Mouse (Mus musculus) hindbrain, embryonic 13.5 days (tissue): Measurements from ENCODE around the gene Tnrc6c. TPM values are rescaled to one million over a fixed set of nuclear protein-coding genes. Genes with fewer than 3 reads are reported as not detected.
"Not testable (repeated sequence)": the region's sequence is repeated elsewhere in the genome, so short reads cannot be mapped to it uniquely, and the experiment has no call there.

Experiments
- ATAC-seq: fragments of 200-750 bp; cut with Nextera tagmentation; 2 replicates; pipeline ENCODE4 v1.8.0; 2017; ENCODE audit warnings: moderate TSS enrichment; ENCODE audit not compliant: low FRiP score
- H3K27ac ChIP-seq: fragments of 300-500 bp; sonication (generic); 2 replicates; pipeline ENCODE4 v1.5.1; 2015; ENCODE audit warnings: inconsistent platforms, mild to moderate bottlenecking, moderate library complexity
- H3K27me3 ChIP-seq: fragments of 300-500 bp; sonication (generic); 2 replicates; pipeline ENCODE4 v1.6.1; 2015; ENCODE audit warnings: mild to moderate bottlenecking, inconsistent platforms
- H3K36me3 ChIP-seq: fragments of 300-500 bp; sonication (generic); 2 replicates; pipeline ENCODE4 v1.6.1; 2015; ENCODE audit warnings: mild to moderate bottlenecking, inconsistent platforms
- H3K4me1 ChIP-seq: fragments of 300-500 bp; sonication (generic); replicated peaks from 2 replicates; pipeline ENCODE4 v1.6.1; 2015; ENCODE audit warnings: inconsistent platforms
- H3K4me2 ChIP-seq: fragments of 300-500 bp; sonication (generic); 2 replicates; pipeline ENCODE4 v1.6.1; 2015; ENCODE audit warnings: inconsistent platforms, mild to moderate bottlenecking, moderate library complexity
- H3K4me3 ChIP-seq: fragments of 300-500 bp; sonication (generic); 2 replicates; pipeline ENCODE4 v1.5.1; 2015; ENCODE audit warnings: mild to moderate bottlenecking, inconsistent platforms
- H3K9ac ChIP-seq: fragments of 300-500 bp; sonication (generic); 2 replicates; pipeline ENCODE4 v1.6.1; 2015; ENCODE audit warnings: mild to moderate bottlenecking, inconsistent platforms
- H3K9me3 ChIP-seq: fragments of 300-500 bp; sonication (generic); 2 replicates; pipeline ENCODE4 v1.6.1; 2016; ENCODE audit warnings: inconsistent platforms
- WGBS: fragments of 180-500 bp; shearing (Covaris S2); methylation state at CpG from one replicate; pipeline ENCODE4 v1.1.7; 2015; 5-methylcytosine and 5-hydroxymethylcytosine counted together
- polyA plus RNA-seq: library from polyadenylated mRNA; unstranded; fragments of >200 nt; fragmentation: Nextera tagmentation; extraction: Ambion mirVana; gene quantifications from 2 replicates; pipeline ENCODE4 v1.2.1, GENCODE M21; 2015

Gene Tnrc6c
- polyA plus RNA-seq, 1 experiment from 2014 or later = 24.9 TPM

- peaks cover 50% of the 10 kb centered on the region for H3K27me3 ChIP-seq
- 0 out of 2 replicates have a peak, but pooled peaks have one; percentile 10 for ATAC-seq
- no peaks in the 10 kb centered on the region for H3K9me3 ChIP-seq
- H3K36me3 ChIP-seq = no peaks in the 10 kb centered on the region
- H3K9ac ChIP-seq = peak overlapping the region; percentile 69; the same call in 1 of the 2 replicates
- peaks cover 53% of the 10 kb centered on the region for H3K4me1 ChIP-seq
- peak overlapping the region; percentile 73 for H3K27ac ChIP-seq
- peak overlapping the region; percentile 56 for H3K4me2 ChIP-seq
- no peak overlapping the region for H3K4me3 ChIP-seq
- 61% methylated on average over 12 of the region's 12 CpGs for WGBS
Observed at GRCm38 (mm10) chr11:117778851-117779433, 124.9 kb downstream of the Tnrc6c start.

DNA sequence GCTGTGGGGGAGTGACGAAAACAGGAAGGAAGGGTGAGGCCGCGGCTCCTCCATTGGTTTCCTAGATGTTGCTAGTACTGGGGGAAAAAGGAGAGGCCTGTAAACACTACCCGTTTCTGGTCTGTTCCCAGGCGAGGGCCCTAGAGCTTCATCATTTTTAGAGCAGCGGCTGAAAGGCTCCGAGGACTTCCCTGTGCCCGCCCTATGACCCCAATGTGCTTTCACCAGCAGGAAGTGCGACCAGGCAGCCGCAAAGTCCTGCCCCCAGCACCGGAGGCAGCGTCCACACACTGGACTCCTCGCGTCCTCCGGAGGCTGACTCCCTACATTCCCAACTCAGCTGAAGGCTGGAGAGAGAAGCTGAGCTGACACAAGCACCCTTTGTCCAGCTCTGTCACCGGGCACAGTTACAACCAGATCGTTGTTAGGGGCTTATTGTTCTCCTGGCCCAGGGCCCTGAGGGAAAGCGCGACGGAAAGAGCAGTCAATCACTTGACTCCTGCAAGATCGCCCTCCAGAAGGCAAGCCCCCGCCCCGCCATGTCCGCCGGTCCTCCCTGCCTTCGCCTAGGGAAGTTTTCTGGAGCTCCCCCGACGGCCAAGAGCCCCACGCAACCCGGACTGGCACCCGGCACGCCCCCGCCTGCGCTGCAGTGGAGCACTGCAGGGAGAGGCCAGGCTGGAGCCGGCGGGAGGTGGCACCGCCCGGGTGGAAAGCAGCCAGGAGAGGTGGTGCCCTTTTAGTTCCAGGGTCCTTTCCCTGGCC lies 125.5 kb downstream of the Tnrc6c start:
- WGBS = 5% methylated on average over 38 of the region's 38 CpGs

DNA sequence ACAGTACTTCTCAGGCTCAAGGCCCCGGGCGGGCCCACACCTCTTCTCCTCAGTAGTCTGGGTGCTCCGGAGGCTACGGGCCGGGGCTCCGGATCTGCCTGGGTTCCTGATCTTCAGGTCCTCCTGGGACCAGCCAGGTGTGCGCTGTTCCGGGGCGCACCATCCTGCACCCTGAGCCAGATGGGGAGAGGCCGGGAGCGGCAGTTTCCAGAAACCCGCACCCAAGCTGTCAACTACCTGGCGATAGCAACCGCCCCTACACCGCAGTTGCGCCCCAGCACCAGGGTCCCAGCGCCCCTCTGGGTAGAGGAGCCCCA lies 126.1 kb downstream of the Tnrc6c start:
- 1% methylated on average over 16 of the region's 17 CpGs for WGBS
- Histone ChIP-seq H3K9me3 (no peaks in the 10 kb centered on the region), H3K4me1 (peaks cover 53% of the 10 kb centered on the region), H3K36me3 (no peaks in the 10 kb centered on the region), H3K4me2 (peak overlapping the region; percentile 56), H3K27ac (peak overlapping the region; percentile 73), H3K27me3 (peaks cover 62% of the 10 kb centered on the region), H3K4me3 (peak overlapping the region; percentile 33), H3K9ac (peak overlapping the region; percentile 69)
- peak; percentile 50; the same call in 1 of the 2 replicates for ATAC-seq

More for the DNA sequence above, 125.5 kb downstream of the Tnrc6c start:
- peak overlapping the region; percentile 73 for H3K27ac ChIP-seq
- ATAC-seq = peak; percentile 38; the same call in 1 of the 2 replicates
- H3K4me3 ChIP-seq = peak overlapping the region; percentile 33
- peaks cover 57% of the 10 kb centered on the region for H3K27me3 ChIP-seq
- peaks cover 53% of the 10 kb centered on the region for H3K4me1 ChIP-seq
- peak overlapping the region; percentile 56 for H3K4me2 ChIP-seq
- peak overlapping the region; percentile 69 for H3K9ac ChIP-seq
- H3K36me3 ChIP-seq = no peaks in the 10 kb centered on the region
- H3K9me3 ChIP-seq = no peaks in the 10 kb centered on the region

- Histone ChIP-seq H3K4me2 (peak overlapping the region; percentile 56), H3K9ac (peak overlapping the region; percentile 69), H3K27me3 (peaks cover 66% of the 10 kb centered on the region), H3K4me3 (peak overlapping the region; percentile 33), H3K9me3 (no peaks in the 10 kb centered on the region), H3K27ac (peak overlapping the region; percentile 73; the same call in 1 of the 2 replicates), H3K4me1 (peaks cover 53% of the 10 kb centered on the region), H3K36me3 (no peaks in the 10 kb centered on the region)
- no peak for ATAC-seq
- 6% methylated on average over 19 of the region's 19 CpGs for WGBS
Observed at GRCm38 (mm10) chr11:117780582-117781111, 126.6 kb downstream of the Tnrc6c start.

DNA sequence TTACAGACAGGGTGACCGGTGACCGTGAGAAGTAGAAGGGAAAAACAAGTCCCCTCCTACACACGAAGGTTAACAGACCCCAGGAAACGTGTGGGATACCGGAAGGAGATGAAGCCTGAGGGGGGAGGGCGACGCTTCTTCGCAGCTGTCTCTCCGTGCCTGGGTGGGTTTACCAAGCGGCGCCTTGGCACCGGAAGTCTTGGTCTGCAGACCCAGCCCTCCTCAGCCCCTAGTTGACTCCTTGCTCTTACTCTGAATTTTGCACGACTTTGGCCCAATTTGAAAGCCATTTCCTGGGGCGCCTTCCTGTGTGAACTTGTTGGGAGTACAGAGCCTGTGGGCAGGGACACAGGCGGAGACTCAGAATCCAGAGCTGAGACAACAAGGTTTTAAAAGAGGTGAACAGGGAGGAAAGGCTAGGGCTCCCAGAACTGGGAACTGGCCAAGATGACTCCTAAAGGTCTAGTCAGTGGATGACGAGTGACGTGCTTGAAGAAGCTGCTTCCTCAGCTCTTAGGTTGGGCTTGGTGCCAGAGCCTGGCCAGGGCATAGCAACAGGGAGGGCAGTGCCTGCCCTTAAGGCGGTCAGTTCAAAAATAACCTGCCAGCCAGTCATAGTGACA lies 127.2 kb downstream of the Tnrc6c start:
- ATAC-seq = no peak
- 23% methylated on average over 18 of the region's 18 CpGs for WGBS
- Histone ChIP-seq H3K36me3 (no peaks in the 10 kb centered on the region), H3K4me1 (peaks cover 53% of the 10 kb centered on the region), H3K9ac (no peak overlapping the region), H3K4me3 (no peak overlapping the region), H3K27me3 (peaks cover 66% of the 10 kb centered on the region), H3K9me3 (no peaks in the 10 kb centered on the region), H3K27ac (peak overlapping the region; percentile 52), H3K4me2 (peak overlapping the region; percentile 56)

GRCm38 (mm10) chr11:117781993-117782704 lies 128.1 kb downstream of the Tnrc6c start, which contains the start of the genes Tmc8 and Tmc6:
Tmc8 (plus strand) TSS chr11:117782076.
Tmc6 (minus strand) TSS chr11:117782198.
- H3K9me3 ChIP-seq = no peaks in the 10 kb centered on the region
- peak within 1 kb of the TSS; percentile 23 for H3K4me3 ChIP-seq
- H3K36me3 ChIP-seq = no peaks in the 10 kb centered on the region
- no peak for ATAC-seq
- peak within 1 kb of the TSS; percentile 56 for H3K4me2 ChIP-seq
- peaks cover 66% of the 10 kb centered on the region for H3K27me3 ChIP-seq
- WGBS = 45% methylated on average over 21 of the region's 24 CpGs
- H3K4me1 ChIP-seq = peaks cover 53% of the 10 kb centered on the region
- peak within 1 kb of the TSS; percentile 52 for H3K27ac ChIP-seq
- peak within 1 kb of the TSS; percentile 63 for H3K9ac ChIP-seq

DNA sequence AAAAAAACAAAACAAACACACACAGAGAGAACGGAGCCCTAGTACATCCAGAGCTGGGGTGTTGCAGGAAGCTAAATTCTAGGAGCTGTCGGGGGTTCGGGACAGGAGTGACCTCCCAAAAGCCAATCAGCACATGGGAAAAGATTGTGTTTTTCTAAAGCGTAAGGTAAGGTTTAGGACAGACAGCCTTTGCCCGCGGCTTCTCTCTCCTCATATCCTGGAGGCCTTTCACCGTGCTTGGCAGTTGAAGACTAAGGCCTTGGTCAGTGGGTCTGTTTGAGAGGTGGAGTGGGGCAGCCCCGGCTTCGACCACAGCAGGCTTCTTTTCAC lies 128.6 kb downstream of the Tnrc6c start:
- H3K4me3 ChIP-seq = peak overlapping the region; percentile 23; the same call in 1 of the 2 replicates
- WGBS = 48% methylated on average over 9 of the region's 9 CpGs
- ATAC-seq = no peak
- no peaks in the 10 kb centered on the region for H3K36me3 ChIP-seq
- H3K9ac ChIP-seq = peak overlapping the region; percentile 63
- H3K4me2 ChIP-seq = peak overlapping the region; percentile 51
- peaks cover 51% of the 10 kb centered on the region for H3K4me1 ChIP-seq
- H3K27me3 ChIP-seq = peaks cover 66% of the 10 kb centered on the region
- H3K9me3 ChIP-seq = no peaks in the 10 kb centered on the region
- H3K27ac ChIP-seq = 0 out of 2 replicates have a peak overlapping the region, but pooled peaks have one; percentile 18

- Histone ChIP-seq H3K4me1 (peaks cover 47% of the 10 kb centered on the region), H3K36me3 (no peaks in the 10 kb centered on the region), H3K4me2 (peak overlapping the region; percentile 51), H3K9me3 (no peaks in the 10 kb centered on the region), H3K27ac (0 out of 2 replicates have a peak overlapping the region, but pooled peaks have one; percentile 18), H3K27me3 (peaks cover 66% of the 10 kb centered on the region), H3K4me3 (peak overlapping the region; percentile 23), H3K9ac (peak overlapping the region; percentile 63)
- WGBS = 4% methylated on average over 31 of the region's 31 CpGs
- 0 out of 2 replicates have a peak, but pooled peaks have one; percentile 11 for ATAC-seq
Observed at GRCm38 (mm10) chr11:117783089-117783488, 129.0 kb downstream of the Tnrc6c start.

DNA sequence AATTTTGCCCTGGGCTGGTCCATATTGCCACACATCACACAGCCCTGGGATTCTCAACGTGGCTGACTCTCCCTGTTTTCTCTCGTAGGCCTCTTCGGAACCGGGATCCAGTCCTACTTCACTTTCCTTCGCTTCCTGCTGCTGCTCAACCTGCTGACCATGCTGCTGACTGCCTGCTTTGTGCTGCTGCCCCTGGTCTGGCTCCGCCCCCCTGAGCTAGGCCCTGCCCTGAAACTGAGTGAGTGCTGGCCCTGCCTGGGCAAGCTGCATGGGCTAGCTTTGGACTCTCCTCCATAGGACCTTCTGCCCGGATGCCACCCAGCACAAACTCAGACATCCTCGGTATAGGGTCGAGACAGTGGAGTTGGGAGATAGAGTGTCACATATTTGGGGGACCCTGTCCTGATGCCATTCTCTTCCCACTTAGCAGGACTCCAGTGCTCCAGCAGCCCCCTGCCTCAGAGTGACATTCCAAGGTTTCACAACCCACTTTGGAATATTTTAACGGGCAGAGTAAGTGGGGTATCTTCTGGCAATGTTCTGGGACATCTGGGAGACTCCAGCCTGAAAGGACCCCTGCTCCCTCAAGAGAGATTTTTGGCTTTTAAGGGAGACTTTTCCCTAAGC lies 129.7 kb downstream of the Tnrc6c start:
- Histone ChIP-seq H3K27me3 (peaks cover 66% of the 10 kb centered on the region), H3K27ac (no peak overlapping the region), H3K36me3 (no peaks in the 10 kb centered on the region), H3K4me2 (peak overlapping the region; percentile 51), H3K9me3 (no peaks in the 10 kb centered on the region), H3K4me3 (peak overlapping the region; percentile 23; the same call in 1 of the 2 replicates), H3K9ac (peak overlapping the region; percentile 63; the same call in 1 of the 2 replicates), H3K4me1 (peaks cover 43% of the 10 kb centered on the region)
- WGBS = 36% methylated on average over 10 of the region's 10 CpGs
- no peak for ATAC-seq

- ATAC-seq = no peak
- Histone ChIP-seq H3K27ac (no peak overlapping the region), H3K27me3 (peaks cover 60% of the 10 kb centered on the region), H3K4me3 (no peak overlapping the region), H3K36me3 (no peaks in the 10 kb centered on the region), H3K4me1 (peaks cover 18% of the 10 kb centered on the region), H3K4me2 (no peak overlapping the region), H3K9me3 (no peaks in the 10 kb centered on the region), H3K9ac (no peak overlapping the region)
- 9% methylated on average over 10 of the region's 10 CpGs for WGBS
Observed at GRCm38 (mm10) chr11:117786294-117786693, 132.2 kb downstream of the Tnrc6c start.

GRCm38 (mm10) chr11:117788481-117788880 lies 134.4 kb downstream of the Tnrc6c start:
- H3K27ac ChIP-seq, H3K4me1 ChIP-seq, H3K36me3 ChIP-seq, H3K9ac ChIP-seq, ATAC-seq, H3K9me3 ChIP-seq, H3K4me2 ChIP-seq, H3K4me3 ChIP-seq: not testable (repeated sequence)
- peaks cover 53% of the 10 kb centered on the region for H3K27me3 ChIP-seq
- WGBS = 90% methylated on average over 7 of the region's 7 CpGs
